Mouse (Mus musculus) right cerebral cortex, postnatal 10 days (tissue): ENCODE measurements around the gene Cntnap2.
A peak's percentile ranks its signal among the peaks of the same experiment; 100 is the strongest.

ENCODE experiments used
- DNase-seq, 2 experiments: peaks; one replicate each; pipeline ENCODE4 v3.0.0; 2021; ENCODE audit warnings: low spot score in 2 of 2

The Cntnap2 gene

GRCm38 (mm10) chr6:47292437-47292836 lies 2233.3 kb downstream of the Cntnap2 start:
- no peak for DNase-seq

DNA sequence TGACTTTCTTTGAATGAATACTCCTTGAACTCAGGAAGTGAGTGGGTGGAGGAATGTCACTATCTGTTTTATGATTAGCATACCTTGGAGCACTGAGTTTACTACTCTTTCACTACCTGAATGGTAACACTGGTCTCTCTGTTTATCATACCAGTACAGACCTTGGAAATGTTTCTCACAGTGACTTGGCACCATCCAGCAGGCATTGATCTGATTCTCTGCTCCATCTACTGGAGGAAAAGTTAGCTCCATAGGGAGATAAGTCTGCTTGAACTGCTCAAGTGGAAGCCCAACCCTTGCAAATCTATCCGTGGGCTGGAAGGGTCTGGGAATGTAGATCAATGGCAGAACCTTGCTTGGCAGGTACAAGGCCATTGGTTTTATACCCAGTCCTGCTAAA lies 2235.3 kb downstream of the Cntnap2 start:
- DNase-seq = no peak

DNA sequence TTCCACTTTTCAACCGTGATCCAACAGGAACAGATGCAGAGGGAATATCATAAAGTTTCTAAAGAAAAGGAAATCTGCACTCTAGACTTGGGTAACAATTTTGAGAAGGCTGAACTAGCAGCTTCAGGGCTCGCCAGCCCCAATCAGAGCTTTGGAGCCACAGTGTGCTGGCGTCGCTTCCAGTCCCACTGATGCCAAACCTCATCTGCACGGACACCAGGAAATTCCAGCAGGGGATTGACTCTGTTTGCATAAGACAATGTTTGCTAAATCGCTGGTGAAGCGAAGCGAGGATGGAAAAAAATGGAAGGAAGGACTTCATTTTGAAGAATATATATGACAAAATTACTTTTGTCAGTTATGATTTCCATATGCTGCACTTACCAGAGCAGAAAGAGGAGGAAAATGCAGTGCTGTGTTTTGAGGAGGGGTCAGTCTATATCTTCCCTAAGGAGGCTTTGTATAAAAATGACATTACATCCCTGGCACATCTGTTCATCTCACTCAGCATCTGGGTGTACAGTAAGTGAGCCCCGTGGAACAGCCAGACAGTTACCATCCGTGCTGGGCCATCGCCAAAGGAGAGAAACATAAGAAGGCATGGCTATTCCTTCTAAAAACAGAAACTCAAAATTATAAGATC lies 2245.8 kb downstream of the Cntnap2 start:
- DNase-seq = no peak

DNA sequence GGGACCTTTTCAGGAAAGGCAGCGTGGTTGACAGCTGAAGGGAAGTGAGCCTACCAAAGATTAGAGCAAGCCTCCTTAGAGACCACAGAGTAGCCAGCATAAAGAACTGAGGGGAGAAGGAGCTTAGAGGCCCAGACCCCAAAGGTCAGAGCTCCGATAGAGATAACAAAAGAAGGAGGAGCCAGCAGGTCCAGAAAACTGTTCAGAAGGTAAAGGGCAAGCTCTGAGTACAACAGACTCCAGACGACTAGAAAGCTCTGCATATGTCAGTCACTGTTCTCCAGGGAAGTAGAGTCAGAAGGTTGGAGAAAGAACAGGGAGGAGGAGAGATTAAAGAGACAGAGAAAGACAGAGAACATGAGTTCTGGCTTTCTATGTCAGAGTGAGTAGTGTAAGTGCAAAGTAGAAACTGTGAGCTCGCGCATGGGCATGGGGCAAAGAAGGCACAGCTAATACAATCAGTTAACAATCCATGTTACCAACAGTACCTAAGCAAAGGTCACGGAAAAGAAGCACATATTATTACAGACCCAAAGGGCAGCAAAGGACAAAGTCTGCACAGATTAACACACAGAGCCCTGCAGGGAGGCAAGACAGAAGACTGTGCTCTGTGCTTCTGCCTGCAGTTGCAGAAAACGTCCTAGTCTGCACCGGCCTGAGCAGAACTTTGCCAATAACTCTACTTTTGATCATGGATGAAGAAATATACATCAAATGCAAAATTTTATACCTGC lies 2247.1 kb downstream of the Cntnap2 start:
- DNase-seq = no peak

DNA sequence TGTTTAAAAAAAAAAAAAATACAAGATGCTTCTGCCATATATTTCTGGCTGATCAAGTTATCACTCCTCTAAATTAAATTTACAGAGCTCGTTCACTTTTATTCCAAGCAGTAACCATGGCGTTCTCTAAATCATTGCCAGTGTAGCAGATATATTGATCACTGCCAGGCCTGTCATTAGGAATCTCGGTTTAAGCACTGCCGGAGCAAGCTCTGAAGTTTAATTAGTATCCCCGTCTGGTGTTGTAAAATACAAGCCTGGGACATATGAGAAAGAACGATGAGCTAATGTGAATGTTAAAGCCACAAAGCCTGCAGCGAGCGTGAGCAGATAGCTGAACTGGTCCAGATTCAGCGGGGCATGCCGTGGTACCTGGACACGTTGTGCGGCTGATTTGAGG lies 2247.8 kb downstream of the Cntnap2 start:
- no peak for DNase-seq

DNA sequence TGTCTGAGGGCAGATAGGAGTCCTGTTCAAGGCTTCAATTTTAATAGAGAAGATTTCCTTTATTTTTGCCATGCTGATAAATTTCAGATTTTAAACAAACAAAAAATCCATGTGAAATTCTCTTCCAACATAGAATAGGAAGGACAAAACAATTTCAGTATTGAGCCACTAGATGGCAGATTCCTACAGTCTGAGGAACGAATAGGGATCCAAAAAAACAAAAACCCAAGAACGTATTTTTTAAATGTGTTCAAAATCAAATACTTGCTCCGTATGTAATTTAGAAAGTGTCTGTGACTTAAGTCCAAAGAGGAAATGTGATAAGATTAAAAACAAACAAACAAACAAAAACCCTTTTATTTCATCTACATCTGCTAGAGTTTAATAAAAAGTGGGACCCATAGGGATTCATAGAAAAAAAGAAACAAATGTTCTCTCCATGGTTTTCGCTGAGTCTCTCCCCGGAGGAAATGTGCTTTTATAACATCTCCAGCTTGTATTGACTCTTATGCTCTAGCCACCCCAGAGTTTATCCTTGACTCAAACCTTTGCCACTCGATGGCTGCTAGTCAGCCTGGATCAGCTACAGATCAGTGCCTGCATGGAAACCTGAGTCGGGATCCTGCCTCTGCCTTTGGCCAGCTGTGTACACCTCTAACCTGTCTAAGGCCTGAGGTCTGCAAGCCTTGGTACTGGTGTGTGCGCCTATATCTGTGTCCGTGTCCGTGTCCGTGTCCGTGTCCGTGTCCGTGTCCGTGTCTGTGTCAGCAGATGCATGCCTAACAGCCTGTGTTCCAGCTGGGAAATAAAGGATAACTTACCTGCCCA lies 2255.6 kb downstream of the Cntnap2 start:
- DNase-seq = no peak

GRCm38 (mm10) chr6:47315454-47315853 lies 2256.3 kb downstream of the Cntnap2 start:
- no peak for DNase-seq

- no peak for DNase-seq
These were observed 2258.1 kb downstream of the Cntnap2 start for GRCm38 (mm10) chr6:47317253-47317652.

DNA sequence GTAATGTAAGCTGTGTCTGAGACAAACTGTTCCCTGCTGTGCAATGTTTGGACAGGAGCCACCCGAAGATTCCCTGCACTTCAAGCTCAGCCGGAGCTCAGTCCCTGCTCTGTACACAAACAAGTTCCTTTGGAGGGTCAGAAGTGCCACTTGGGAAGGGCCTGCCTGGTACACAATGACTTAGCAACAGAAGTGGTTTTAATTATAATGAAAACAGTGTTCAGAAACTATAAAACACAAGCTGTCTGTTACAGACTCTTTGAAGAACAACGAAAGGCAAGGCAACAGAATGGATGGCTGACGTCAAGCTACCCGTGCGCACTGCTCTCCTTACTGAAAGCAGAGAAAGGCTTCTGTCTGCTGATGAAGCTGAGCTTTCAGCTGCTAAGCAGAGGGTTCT lies 2259.5 kb downstream of the Cntnap2 start:
- DNase-seq = peak; percentile 51 to 52

GRCm38 (mm10) chr6:47319309-47319983 lies 2260.3 kb downstream of the Cntnap2 start:
- DNase-seq = no peak

GRCm38 (mm10) chr6:47323169-47323835 lies 2264.1 kb downstream of the Cntnap2 start:
- no peak for DNase-seq

- no peak for DNase-seq
These were observed 2264.7 kb downstream of the Cntnap2 start for GRCm38 (mm10) chr6:47323886-47324285.

DNA sequence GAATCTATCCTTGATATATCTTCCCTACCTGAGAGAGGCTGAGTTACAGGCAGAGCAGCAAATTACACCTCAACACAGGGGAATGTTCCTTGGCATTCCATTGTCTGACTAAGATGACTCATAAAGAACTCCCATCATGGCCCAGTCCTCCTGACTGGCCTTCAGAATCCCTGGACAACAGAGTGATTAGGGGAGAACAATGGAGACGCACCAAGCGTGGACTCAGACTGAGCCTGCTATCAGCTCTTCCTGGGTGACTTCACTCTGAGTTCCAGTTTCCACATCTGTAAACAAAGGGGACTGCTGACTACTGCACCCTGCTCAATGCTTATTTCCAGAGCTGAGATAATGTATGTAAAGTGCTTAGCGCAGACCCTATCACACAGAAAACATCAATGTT lies 2269.1 kb downstream of the Cntnap2 start:
- DNase-seq = no peak

GRCm38 (mm10) chr6:47329212-47329611 lies 2270.1 kb downstream of the Cntnap2 start:
- no peak for DNase-seq

- no peak for DNase-seq
These were observed 2273.9 kb downstream of the Cntnap2 start for GRCm38 (mm10) chr6:47333016-47333415.

GRCm38 (mm10) chr6:47334377-47334776 lies 2275.2 kb downstream of the Cntnap2 start:
- no peak for DNase-seq

- DNase-seq = no peak
These were observed 2278.1 kb downstream of the Cntnap2 start for GRCm38 (mm10) chr6:47337300-47337699.

DNA sequence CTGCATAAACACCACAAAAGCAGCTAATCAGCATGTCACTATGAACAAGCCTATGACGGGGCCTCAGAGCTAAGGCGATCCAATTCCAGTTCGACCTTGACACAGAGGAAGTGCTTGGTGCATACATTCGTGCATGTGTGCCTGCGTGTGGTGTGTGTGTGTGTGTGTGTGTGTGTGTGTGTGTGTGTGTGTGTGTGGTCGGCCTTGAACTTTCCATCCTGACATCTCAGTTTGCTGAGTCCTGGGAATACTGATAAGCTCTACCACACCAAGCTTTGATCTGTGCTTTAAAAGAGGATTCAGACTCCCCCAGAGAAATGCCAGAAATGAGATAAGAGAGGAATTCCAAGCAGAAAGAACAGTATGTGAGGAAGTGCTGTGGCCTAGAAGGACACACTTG lies 2279.0 kb downstream of the Cntnap2 start:
- DNase-seq = no peak

- DNase-seq = no peak
These were observed 2281.8 kb downstream of the Cntnap2 start for GRCm38 (mm10) chr6:47340813-47341502.

DNA sequence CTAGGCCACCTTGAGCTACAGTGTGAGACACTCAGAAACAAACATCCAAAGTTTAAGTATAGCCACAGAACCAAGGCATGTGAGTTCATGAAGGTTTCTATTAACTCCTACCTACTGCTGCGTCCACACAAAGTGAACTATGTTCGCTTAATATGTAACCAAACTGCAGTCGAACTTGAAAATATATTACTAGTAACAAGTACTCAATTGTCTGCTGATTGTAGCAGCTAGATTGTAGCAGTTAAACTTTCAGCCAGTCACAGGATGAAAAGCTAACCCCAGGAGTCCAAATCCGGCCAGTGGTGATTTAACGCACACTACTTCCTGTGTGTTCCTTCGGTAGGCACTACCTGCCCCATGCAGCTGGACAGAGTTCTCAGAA lies 2282.3 kb downstream of the Cntnap2 start:
- DNase-seq = no peak

DNA sequence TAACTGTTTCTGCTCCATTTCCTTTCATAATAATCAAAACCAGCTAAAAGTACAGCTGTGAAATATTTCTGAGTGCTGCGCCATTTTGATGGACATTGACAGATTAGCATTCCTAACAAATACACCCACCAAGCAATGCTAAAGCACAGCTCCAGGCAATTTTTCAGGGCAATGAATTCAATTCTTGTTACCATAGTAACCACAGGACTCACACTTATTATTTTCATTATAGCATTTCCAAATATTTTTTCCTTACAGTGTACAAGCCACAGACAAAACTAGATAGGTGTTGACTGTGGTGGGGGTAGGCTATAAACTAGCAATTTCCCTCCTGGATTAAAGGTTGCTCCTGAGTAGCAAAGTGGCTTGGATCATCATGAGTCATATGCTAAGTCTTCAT lies 2284.1 kb downstream of the Cntnap2 start:
- no peak for DNase-seq
